Mouse (Mus musculus): ENCODE measurements around the gene Sh3pxd2b.

- TF ChIP-seq USF1 (IDR thresholded peaks at IDR 0.05; ENCODE audit: low read depth, low read length) (no peak), ZNF384 (IDR thresholded peaks at IDR 0.05; ENCODE audit: low read depth, low read length) (peak; percentile 40; the same call in 1 of the 2 replicates)
These were observed 26.4 kb upstream of the Sh3pxd2b start for GRCm38 (mm10) chr11:32321196-32321565.
